Mouse (Mus musculus) bone marrow macrophage, adult 2 months (primary cell): Measurements from ENCODE around the gene Asic2.

ENCODE experiments used
- CTCF ChIP-seq: IDR thresholded peaks from 2 replicates; pipeline ENCODE4 v1.5.1; 2012; ENCODE audit warnings: low read depth, mild to moderate bottlenecking, low read length, moderate library complexity
- POLR2A ChIP-seq: IDR thresholded peaks from 2 replicates; pipeline ENCODE4 v1.6.1; 2012; ENCODE audit warnings: mild to moderate bottlenecking, low read depth, low read length, borderline replicate concordance

DNA sequence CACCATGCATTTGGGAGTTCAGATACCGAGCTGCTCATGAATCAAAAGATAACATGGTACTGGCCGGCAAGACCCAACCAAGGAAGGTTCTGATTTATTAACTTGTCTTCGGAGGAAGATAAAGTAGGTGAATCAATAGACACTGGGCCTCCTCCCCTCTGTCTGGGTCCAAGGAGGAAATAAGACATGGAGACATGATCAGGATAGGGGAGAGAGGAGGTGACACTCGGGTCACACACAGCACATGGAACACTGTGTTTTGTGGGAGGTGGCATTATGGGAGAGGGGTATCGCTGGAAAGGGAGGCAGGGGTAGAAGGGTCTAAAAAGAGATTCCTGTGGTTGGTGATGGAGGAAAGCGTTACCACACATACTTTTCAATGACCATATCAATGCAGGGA lies 1022.1 kb downstream of the Asic2 start:
- TF ChIP-seq CTCF: no peak
- TF ChIP-seq POLR2A: no peak
